Mouse (Mus musculus): ENCODE data around the gene Wdr74. TPM values are rescaled to one million over a fixed set of nuclear protein-coding genes. Genes with fewer than 3 reads are reported as not detected.

The Wdr74 gene
- polyA plus RNA-seq (2012; ENCODE audit: insufficient read depth, insufficient read length, missing spikeins): 22.2 and 25.8 TPM in 2 replicates

GRCm38 (mm10) chr19:8735389-8736159, at the start of gene Wdr74:
TSS of gene Wdr74 (plus strand) at chr19:8735827.
- peaks cover 2% of the 10 kb centered on the region; the same call in 1 of the 2 replicates for H3K4me1 ChIP-seq (ENCODE audit: control insufficient read depth, insufficient read depth, low read length)
- peak within 1 kb of the TSS; percentile 96 for H3K4me3 ChIP-seq (ENCODE audit: insufficient read depth, low read length)
- TF ChIP-seq CTCF (IDR thresholded peaks at IDR 0.05; ENCODE audit: low read depth, low read length) (no peak), POLR2A (IDR thresholded peaks at IDR 0.05; ENCODE audit: borderline replicate concordance, low read depth, low read length) (peak; percentile 65; the same call in 1 of the 2 replicates)
- peak within 1 kb of the TSS; percentile 57 for H3K27ac ChIP-seq (ENCODE audit: insufficient read depth, low read depth, low read length)

GRCm38 (mm10) chr19:8691871-8692539, 43.6 kb upstream of the Wdr74 start:
- Histone ChIP-seq H3K4me3 (ENCODE audit: insufficient read depth, low read length) (no peak overlapping the region), H3K4me1 (ENCODE audit: control insufficient read depth, insufficient read depth, low read length) (no peaks in the 10 kb centered on the region), H3K27ac (ENCODE audit: insufficient read depth, low read depth, low read length) (no peak overlapping the region)
- no peak for TF ChIP-seq CTCF (IDR thresholded peaks at IDR 0.05; ENCODE audit: low read depth, low read length)
- TF ChIP-seq POLR2A (IDR thresholded peaks at IDR 0.05; ENCODE audit: borderline replicate concordance, low read depth, low read length): no peak

- Histone ChIP-seq H3K4me3 (ENCODE audit: insufficient read depth, low read length) (no peak overlapping the region), H3K27ac (ENCODE audit: insufficient read depth, low read depth, low read length) (no peak overlapping the region), H3K4me1 (ENCODE audit: control insufficient read depth, insufficient read depth, low read length) (no peaks in the 10 kb centered on the region)
- TF ChIP-seq POLR2A (IDR thresholded peaks at IDR 0.05; ENCODE audit: borderline replicate concordance, low read depth, low read length) (no peak), CTCF (IDR thresholded peaks at IDR 0.05; ENCODE audit: low read depth, low read length) (no peak)
Observed at GRCm38 (mm10) chr19:8692740-8693139, 42.9 kb upstream of the Wdr74 start.

- no peak overlapping the region for H3K27ac ChIP-seq (ENCODE audit: insufficient read depth, low read depth, low read length)
- TF ChIP-seq CTCF (IDR thresholded peaks at IDR 0.05; ENCODE audit: low read depth, low read length): peak; percentile 33
- no peak for TF ChIP-seq POLR2A (IDR thresholded peaks at IDR 0.05; ENCODE audit: borderline replicate concordance, low read depth, low read length)
- H3K4me1 ChIP-seq (ENCODE audit: control insufficient read depth, insufficient read depth, low read length): no peaks in the 10 kb centered on the region
- no peak overlapping the region for H3K4me3 ChIP-seq (ENCODE audit: insufficient read depth, low read length)
Observed at GRCm38 (mm10) chr19:8695330-8695729, 40.3 kb upstream of the Wdr74 start.

- H3K4me3 ChIP-seq (ENCODE audit: insufficient read depth, low read length): no peak overlapping the region
- H3K27ac ChIP-seq (ENCODE audit: insufficient read depth, low read depth, low read length): no peak overlapping the region
- 0 out of 2 replicates have a peak, but pooled peaks cover 2% of the 10 kb centered on the region for H3K4me1 ChIP-seq (ENCODE audit: control insufficient read depth, insufficient read depth, low read length)
- no peak for TF ChIP-seq POLR2A (IDR thresholded peaks at IDR 0.05; ENCODE audit: borderline replicate concordance, low read depth, low read length)
- TF ChIP-seq CTCF (IDR thresholded peaks at IDR 0.05; ENCODE audit: low read depth, low read length): no peak
Observed at GRCm38 (mm10) chr19:8699652-8700051, 36.0 kb upstream of the Wdr74 start.

GRCm38 (mm10) chr19:8702458-8702857, 33.2 kb upstream of the Wdr74 start:
- Histone ChIP-seq H3K4me1 (ENCODE audit: control insufficient read depth, insufficient read depth, low read length) (0 out of 2 replicates have a peak, but pooled peaks cover 2% of the 10 kb centered on the region), H3K4me3 (ENCODE audit: insufficient read depth, low read length) (no peak overlapping the region), H3K27ac (ENCODE audit: insufficient read depth, low read depth, low read length) (no peak overlapping the region)
- TF ChIP-seq POLR2A (IDR thresholded peaks at IDR 0.05; ENCODE audit: borderline replicate concordance, low read depth, low read length) (no peak), CTCF (IDR thresholded peaks at IDR 0.05; ENCODE audit: low read depth, low read length) (no peak)

- Histone ChIP-seq H3K4me1 (ENCODE audit: control insufficient read depth, insufficient read depth, low read length) (0 out of 2 replicates have a peak, but pooled peaks cover 2% of the 10 kb centered on the region), H3K27ac (ENCODE audit: insufficient read depth, low read depth, low read length) (no peak overlapping the region), H3K4me3 (ENCODE audit: insufficient read depth, low read length) (no peak overlapping the region)
- no peak for TF ChIP-seq POLR2A (IDR thresholded peaks at IDR 0.05; ENCODE audit: borderline replicate concordance, low read depth, low read length)
- no peak for TF ChIP-seq CTCF (IDR thresholded peaks at IDR 0.05; ENCODE audit: low read depth, low read length)
Observed at GRCm38 (mm10) chr19:8703571-8703970, 32.1 kb upstream of the Wdr74 start.

GRCm38 (mm10) chr19:8705026-8705708, 30.5 kb upstream of the Wdr74 start:
- Histone ChIP-seq H3K4me1 (ENCODE audit: control insufficient read depth, insufficient read depth, low read length) (peaks cover 7% of the 10 kb centered on the region; the same call in 1 of the 2 replicates), H3K4me3 (ENCODE audit: insufficient read depth, low read length) (no peak overlapping the region), H3K27ac (ENCODE audit: insufficient read depth, low read depth, low read length) (no peak overlapping the region)
- no peak for TF ChIP-seq POLR2A (IDR thresholded peaks at IDR 0.05; ENCODE audit: borderline replicate concordance, low read depth, low read length)
- TF ChIP-seq CTCF (IDR thresholded peaks at IDR 0.05; ENCODE audit: low read depth, low read length): no peak

GRCm38 (mm10) chr19:8706132-8706667, 29.4 kb upstream of the Wdr74 start:
- TF ChIP-seq POLR2A (IDR thresholded peaks at IDR 0.05; ENCODE audit: borderline replicate concordance, low read depth, low read length): no peak
- no peak for TF ChIP-seq CTCF (IDR thresholded peaks at IDR 0.05; ENCODE audit: low read depth, low read length)
- H3K4me3 ChIP-seq (ENCODE audit: insufficient read depth, low read length): no peak overlapping the region
- H3K4me1 ChIP-seq (ENCODE audit: control insufficient read depth, insufficient read depth, low read length): peaks cover 14% of the 10 kb centered on the region; the same call in 1 of the 2 replicates
- no peak overlapping the region for H3K27ac ChIP-seq (ENCODE audit: insufficient read depth, low read depth, low read length)

Data from bone marrow macrophage, adult 2 months (primary cell).